Mouse (Mus musculus): Measurements from ENCODE around the gene Zfp37. TPM values are rescaled to one million over a fixed set of nuclear protein-coding genes. Genes with fewer than 3 reads are reported as not detected.
A peak's percentile ranks its signal among the peaks of the same experiment; 100 is the strongest.

Gene Zfp37
- total and polyA plus RNA-seq, 3 experiments, result not detected

DNA sequence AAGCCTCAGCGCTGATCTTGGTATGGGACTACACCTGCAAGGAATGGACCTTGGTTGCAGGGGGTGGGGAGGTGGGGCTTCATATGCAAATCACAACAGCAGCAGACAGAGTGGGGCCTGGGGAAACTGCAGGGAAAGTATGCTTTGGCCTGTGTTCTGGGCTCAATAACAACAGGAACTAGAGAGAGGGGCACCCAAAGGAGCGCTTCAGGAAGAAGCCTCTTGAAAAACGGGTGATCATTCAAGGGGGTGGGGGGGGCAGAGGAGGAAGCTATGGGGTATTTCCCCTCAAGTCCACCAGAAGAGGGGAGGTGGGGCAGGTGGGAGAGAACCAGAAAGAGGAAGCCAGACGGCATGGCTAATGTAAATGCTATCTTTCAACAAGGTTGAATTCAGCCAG, 17.5 kb upstream of the Zfp37 start:
- TF ChIP-seq BHLHE40 (IDR thresholded peaks at IDR 0.05; ENCODE audit: low read depth, low read length), result peak; percentile 30; the same call in 1 of the 2 replicates
- TF ChIP-seq MYC (IDR thresholded peaks at IDR 0.05; ENCODE audit: low read depth, low read length), result no peak
- TF ChIP-seq ELF1 (IDR thresholded peaks at IDR 0.05; ENCODE audit: low read depth, low read length), result peak; percentile 58
- H3K27ac ChIP-seq (ENCODE audit: insufficient read depth, low read depth), result no peak overlapping the region; the same call in 1 of the 2 replicates
- peak overlapping the region; percentile 67; the same call in 1 of the 2 replicates for H3K4me2 ChIP-seq (ENCODE audit: insufficient read depth, low read depth, poor library complexity, severe bottlenecking)
- H3K79me2 ChIP-seq (replicated peaks; ENCODE audit: control insufficient read depth, extremely low read depth, insufficient read depth, poor library complexity, severe bottlenecking), result no peaks in the 10 kb centered on the region
- in situ Hi-C loops (cut with MboI; ENCODE audit: low pct_ligation_motif_present, low pct_unique_long_range_greater_than_20kb, low sequenced_read_pairs) (no loop called here), dilution Hi-C loops (cut with MboI; ENCODE audit: extremely low pct_ligation_motif_present, extremely low pct_unique_long_range_greater_than_20kb, low sequenced_read_pairs) (no loop called here)
- H3K9ac ChIP-seq (ENCODE audit: insufficient read depth, low read depth), result peak overlapping the region; percentile 24
- H3K4me3 ChIP-seq (replicated peaks in 1 of 3; ENCODE audit: low read depth in 2 of 3, low read length in 2 of 3, poor library complexity in 1 of 3), result no peak overlapping the region
- H3K9me3 ChIP-seq (replicated peaks; ENCODE audit: low read length), result no peaks in the 10 kb centered on the region
- DNase-seq (ENCODE audit: extremely low read depth), result peak; percentile 78
- H3K36me3 ChIP-seq (replicated peaks in 1 of 2; ENCODE audit: control insufficient read depth in 1 of 2, insufficient read depth in 1 of 2, low read length in 1 of 2), result no peaks in the 10 kb centered on the region
- H3K27me3 ChIP-seq (replicated peaks), result no peaks in the 10 kb centered on the region
- peaks cover 17 to 44% of the 10 kb centered on the region in 2 experiments for H3K4me1 ChIP-seq (ENCODE audit: control insufficient read depth in 1 of 2, insufficient read depth in 2 of 2)

GRCm38 (mm10) chr4:62240586-62240985, 9.7 kb upstream of the Zfp37 start:
- Histone ChIP-seq H3K27ac (ENCODE audit: insufficient read depth, low read depth) (no peak overlapping the region), H3K4me1 (ENCODE audit: control insufficient read depth in 1 of 2, insufficient read depth in 2 of 2) (peaks cover 0 to 14% of the 10 kb centered on the region in 2 experiments; a peak in 2 of 4 replicates), H3K4me3 (replicated peaks in 1 of 3; ENCODE audit: low read depth in 2 of 3, low read length in 2 of 3, poor library complexity in 1 of 3) (no peak overlapping the region), H3K27me3 (replicated peaks) (no peaks in the 10 kb centered on the region), H3K36me3 (replicated peaks in 1 of 2; ENCODE audit: control insufficient read depth in 1 of 2, insufficient read depth in 1 of 2, low read length in 1 of 2) (no peaks in the 10 kb centered on the region), H3K79me2 (replicated peaks; ENCODE audit: control insufficient read depth, extremely low read depth, insufficient read depth, poor library complexity, severe bottlenecking) (no peaks in the 10 kb centered on the region), H3K9me3 (replicated peaks; ENCODE audit: low read length) (no peaks in the 10 kb centered on the region), H3K4me2 (ENCODE audit: insufficient read depth, low read depth, poor library complexity, severe bottlenecking) (no peak overlapping the region), H3K9ac (ENCODE audit: insufficient read depth, low read depth) (no peak overlapping the region)
- dilution Hi-C loops (cut with MboI; ENCODE audit: extremely low pct_ligation_motif_present, extremely low pct_unique_long_range_greater_than_20kb, low sequenced_read_pairs), result no loop called here
- no peak for DNase-seq (ENCODE audit: extremely low read depth)
- in situ Hi-C loops (cut with MboI; ENCODE audit: low pct_ligation_motif_present, low pct_unique_long_range_greater_than_20kb, low sequenced_read_pairs), result no loop called here
- TF ChIP-seq ZMIZ1 (IDR thresholded peaks at IDR 0.05; ENCODE audit: low read depth, low read length) (no peak), HCFC1 (IDR thresholded peaks at IDR 0.05; ENCODE audit: low read depth, low read length) (no peak), TCF12 (IDR thresholded peaks at IDR 0.05; ENCODE audit: low read depth, low read length) (no peak), MYC (IDR thresholded peaks at IDR 0.05; ENCODE audit: low read depth, low read length) (no peak), EP300 (IDR thresholded peaks at IDR 0.05; ENCODE audit: low read length) (no peak), RAD21 (IDR thresholded peaks at IDR 0.05; ENCODE audit: low read depth, low read length) (no peak)

- H3K4me3 ChIP-seq (replicated peaks in 1 of 3; ENCODE audit: low read depth in 2 of 3, low read length in 2 of 3, poor library complexity in 1 of 3), result no peak overlapping the region
- dilution Hi-C loops (cut with MboI; ENCODE audit: extremely low pct_ligation_motif_present, extremely low pct_unique_long_range_greater_than_20kb, low sequenced_read_pairs), result no loop called here
- no peaks in the 10 kb centered on the region for H3K9me3 ChIP-seq (replicated peaks; ENCODE audit: low read length)
- no peaks in the 10 kb centered on the region for H3K79me2 ChIP-seq (replicated peaks; ENCODE audit: control insufficient read depth, extremely low read depth, insufficient read depth, poor library complexity, severe bottlenecking)
- H3K36me3 ChIP-seq (replicated peaks in 1 of 2; ENCODE audit: control insufficient read depth in 1 of 2, insufficient read depth in 1 of 2, low read length in 1 of 2), result no peaks in the 10 kb centered on the region
- no peak overlapping the region for H3K9ac ChIP-seq (ENCODE audit: insufficient read depth, low read depth)
- H3K27ac ChIP-seq (ENCODE audit: insufficient read depth, low read depth), result no peak overlapping the region
- no peak overlapping the region for H3K4me2 ChIP-seq (ENCODE audit: insufficient read depth, low read depth, poor library complexity, severe bottlenecking)
- H3K27me3 ChIP-seq (replicated peaks), result no peaks in the 10 kb centered on the region
- TF ChIP-seq TCF12 (IDR thresholded peaks at IDR 0.05; ENCODE audit: low read depth, low read length) (no peak), HCFC1 (IDR thresholded peaks at IDR 0.05; ENCODE audit: low read depth, low read length) (no peak), MXI1 (IDR thresholded peaks at IDR 0.05; ENCODE audit: low read depth, low read length) (no peak), UBTF (IDR thresholded peaks at IDR 0.05; ENCODE audit: low read depth, low read length) (no peak), ZMIZ1 (IDR thresholded peaks at IDR 0.05; ENCODE audit: low read depth, low read length) (no peak), SIN3A (IDR thresholded peaks at IDR 0.05; ENCODE audit: low read length) (no peak), KAT2A (IDR thresholded peaks at IDR 0.05; ENCODE audit: insufficient replicate concordance, low read length) (no peak), RAD21 (IDR thresholded peaks at IDR 0.05; ENCODE audit: low read depth, low read length) (no peak), PAX5 (IDR thresholded peaks at IDR 0.05; ENCODE audit: low read length) (no peak), GABPA (IDR thresholded peaks at IDR 0.05; ENCODE audit: insufficient replicate concordance, low read depth, low read length) (no peak), SMC3 (IDR thresholded peaks at IDR 0.05; ENCODE audit: low read depth, low read length) (no peak)
- in situ Hi-C loops (cut with MboI; ENCODE audit: low pct_ligation_motif_present, low pct_unique_long_range_greater_than_20kb, low sequenced_read_pairs), result no loop called here
- DNase-seq (ENCODE audit: extremely low read depth), result no peak
- no peaks in the 10 kb centered on the region for H3K4me1 ChIP-seq (ENCODE audit: control insufficient read depth in 1 of 2, insufficient read depth in 2 of 2)
Measured at GRCm38 (mm10) chr4:62230153-62230552, 694 bp downstream of the Zfp37 start.
